Mouse (Mus musculus) testis, adult 2 months (tissue): ENCODE results near the gene Psmb9.

Experiments
- CTCF ChIP-seq: fragments of 200-500 bp; IDR thresholded peaks from 2 replicates; pipeline ENCODE4 v1.5.1; 2012; ENCODE audit warnings: low read depth, mild to moderate bottlenecking, inconsistent platforms, low read length, moderate library complexity; ENCODE audit not compliant: control insufficient read depth, insufficient read depth, insufficient replicate concordance
- POLR2A ChIP-seq: fragments of 200-500 bp; IDR thresholded peaks from 2 replicates; pipeline ENCODE4 v1.6.1; 2012; ENCODE audit warnings: low read depth, mild to moderate bottlenecking, inconsistent platforms, low read length, moderate library complexity; ENCODE audit not compliant: control insufficient read depth

DNA sequence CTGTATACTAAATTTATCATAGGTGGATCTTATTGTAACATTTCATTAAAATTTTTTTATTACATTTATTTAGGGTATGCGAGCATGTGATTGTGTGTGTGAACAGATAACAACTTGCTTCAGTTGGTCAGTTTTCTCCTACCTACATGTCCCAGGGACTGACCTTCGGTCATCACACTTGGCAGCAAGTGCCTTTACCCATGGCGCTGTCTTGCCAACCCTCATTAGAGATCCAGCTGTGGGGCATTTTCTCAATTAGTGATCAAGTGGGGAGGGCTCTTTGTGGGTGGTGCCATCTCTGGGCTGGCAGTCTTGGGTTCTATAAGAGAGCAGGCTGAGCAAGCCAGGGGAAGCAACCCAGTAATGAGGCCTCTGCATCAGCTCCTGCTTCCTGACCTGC is 37.3 kb upstream of the Psmb9 start:
- no peak for TF ChIP-seq CTCF
- no peak for TF ChIP-seq POLR2A
